Mouse (Mus musculus): ENCODE measurements at regions not wholly inside any gene's neighbourhood (a gene's known extent, or its start where the extent isn't known, plus 50 kb on each side); places are given as distances from the start of the nearest gene placed in this dataset.
"Not testable (repeated sequence)": the region's sequence is repeated elsewhere in the genome, so short reads cannot be mapped to it uniquely, and the experiment has no call there.

DNA sequence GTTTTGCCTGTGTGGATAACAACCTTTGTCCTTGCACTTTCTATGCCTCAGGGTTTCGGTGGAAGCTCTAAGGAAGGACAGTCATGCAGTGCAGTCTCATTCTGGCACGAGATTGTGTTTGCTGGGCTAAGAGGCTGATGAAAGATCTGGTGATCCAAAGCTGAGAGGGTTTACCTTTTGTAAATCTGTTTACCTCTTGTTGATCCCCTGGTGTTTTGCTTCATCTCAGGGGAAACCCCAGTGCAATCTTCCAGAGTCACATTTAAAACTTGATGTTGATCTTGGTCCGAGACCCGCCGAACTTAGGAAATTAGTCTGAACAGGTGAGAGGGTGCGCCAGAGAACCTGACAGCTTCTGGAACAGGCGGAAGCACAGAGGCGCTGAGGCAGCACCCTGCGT, 54.6 kb upstream of the Gm12728 start:
- in situ Hi-C loops (cut with MboI, MseI): not testable (repeated sequence)
